Mouse (Mus musculus): Measurements from ENCODE around the gene Naa60.

- TF ChIP-seq CTCF (conservative IDR thresholded peaks at IDR 0.05; ENCODE audit: low read length) (no peak), NANOG (IDR thresholded peaks at IDR 0.05; ENCODE audit: borderline replicate concordance, low read length) (no peak)
Measured at GRCm38 (mm10) chr16:3854437-3855182, 17.6 kb upstream of the Naa60 start.
